Mouse (Mus musculus) stomach, embryonic 16.5 days (tissue): ENCODE data around the gene Tln2. TPM values are rescaled to one million over a fixed set of nuclear protein-coding genes. Genes with fewer than 3 reads are reported as not detected.

ENCODE experiments used
- ATAC-seq: fragments of 200-750 bp; cut with Nextera tagmentation; 2 replicates; pipeline ENCODE4 v1.8.0; 2017; ENCODE audit warnings: moderate number of reproducible peaks, moderate TSS enrichment; ENCODE audit not compliant: insufficient read depth, low FRiP score
- H3K27ac ChIP-seq: fragments of 300-500 bp; sonication (generic); 2 replicates; pipeline ENCODE4 v1.5.1; 2014; ENCODE audit warnings: low read length
- H3K27me3 ChIP-seq: fragments of 300-500 bp; sonication (generic); 2 replicates; pipeline ENCODE4 v1.6.1; 2014; ENCODE audit warnings: low read length, control low read depth, mixed read lengths; ENCODE audit not compliant: control insufficient read depth, insufficient read depth
- H3K36me3 ChIP-seq: fragments of 300-500 bp; sonication (generic); 2 replicates; pipeline ENCODE4 v1.6.1; 2014; ENCODE audit warnings: low read length; ENCODE audit not compliant: control insufficient read depth, insufficient read depth
- H3K4me1 ChIP-seq: fragments of 300-500 bp; sonication (generic); 2 replicates; pipeline ENCODE4 v1.6.1; 2014; ENCODE audit warnings: low read length, control low read depth, mixed read lengths; ENCODE audit not compliant: control insufficient read depth, insufficient read depth
- H3K4me2 ChIP-seq: fragments of 300-500 bp; sonication (generic); 2 replicates; pipeline ENCODE4 v1.6.1; 2014; ENCODE audit warnings: low read depth, low read length, mixed read lengths
- H3K4me3 ChIP-seq: fragments of 300-500 bp; sonication (generic); replicated peaks from 2 replicates; pipeline ENCODE4 v1.5.1; 2014; ENCODE audit warnings: mild to moderate bottlenecking, low read length
- H3K9ac ChIP-seq: fragments of 300-500 bp; sonication (generic); 2 replicates; pipeline ENCODE4 v1.6.1; 2014; ENCODE audit warnings: low read length
- H3K9me3 ChIP-seq: fragments of 300-500 bp; sonication (generic); replicated peaks from 2 replicates; pipeline ENCODE4 v1.6.1; 2016; ENCODE audit warnings: low read length, control low read depth; ENCODE audit not compliant: control insufficient read depth
- WGBS: fragments of 180-500 bp; shearing (Covaris S2); extraction: QIAGEN DNeasy Blood & Tissue Kit; methylation state at CpG from one replicate; pipeline ENCODE4 v1.1.7; 2014; 5-methylcytosine and 5-hydroxymethylcytosine counted together
- polyA plus RNA-seq: library from polyadenylated mRNA; unstranded; fragments of >200 nt; fragmentation: Nextera tagmentation; extraction: Ambion mirVana; gene quantifications from 2 replicates; pipeline ENCODE4 v1.2.1, GENCODE M21; 2015

Tln2 gene
- polyA plus RNA-seq, 1 experiment from 2014 or later, result 25.4 TPM

DNA sequence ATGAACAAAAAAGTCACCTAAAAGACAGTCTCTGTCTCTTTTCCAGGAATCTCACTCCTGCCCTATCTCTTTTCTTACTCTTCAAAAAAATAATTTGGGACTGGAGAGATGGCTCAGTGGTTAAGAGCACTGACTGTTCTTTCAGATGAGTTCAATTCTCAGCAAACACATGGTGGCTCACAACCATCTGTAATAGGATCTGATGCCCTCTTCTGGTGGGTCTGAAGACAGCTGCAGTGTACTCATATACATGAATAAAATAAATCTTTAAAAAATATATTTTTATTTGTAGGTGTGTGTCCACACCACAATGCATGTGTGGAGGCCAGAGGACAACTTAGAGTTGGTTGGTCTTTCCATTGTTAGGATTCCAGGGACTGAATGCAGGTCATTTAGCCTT is 286.1 kb downstream of the Tln2 start:
- no peak overlapping the region for H3K9ac ChIP-seq
- no peak for ATAC-seq
- H3K36me3 ChIP-seq, result no peaks in the 10 kb centered on the region
- H3K27ac ChIP-seq, result no peak overlapping the region
- no peak overlapping the region for H3K4me3 ChIP-seq
- H3K4me1 ChIP-seq, result peaks cover 14% of the 10 kb centered on the region; the same call in 1 of the 2 replicates
- H3K4me2 ChIP-seq, result no peak overlapping the region
- no peaks in the 10 kb centered on the region for H3K9me3 ChIP-seq
- H3K27me3 ChIP-seq, result no peaks in the 10 kb centered on the region

- no peak overlapping the region for H3K4me2 ChIP-seq
- H3K9me3 ChIP-seq, result no peaks in the 10 kb centered on the region
- H3K9ac ChIP-seq, result no peak overlapping the region
- H3K4me3 ChIP-seq, result no peak overlapping the region
- H3K27me3 ChIP-seq, result no peaks in the 10 kb centered on the region
- H3K36me3 ChIP-seq, result no peaks in the 10 kb centered on the region
- peaks cover 23% of the 10 kb centered on the region for H3K4me1 ChIP-seq
- no peak for ATAC-seq
- peak overlapping the region; percentile 82 for H3K27ac ChIP-seq
- 62% methylated on average over 7 of the region's 7 CpGs for WGBS
Measured at GRCm38 (mm10) chr9:67270734-67271133, 288.8 kb downstream of the Tln2 start.

DNA sequence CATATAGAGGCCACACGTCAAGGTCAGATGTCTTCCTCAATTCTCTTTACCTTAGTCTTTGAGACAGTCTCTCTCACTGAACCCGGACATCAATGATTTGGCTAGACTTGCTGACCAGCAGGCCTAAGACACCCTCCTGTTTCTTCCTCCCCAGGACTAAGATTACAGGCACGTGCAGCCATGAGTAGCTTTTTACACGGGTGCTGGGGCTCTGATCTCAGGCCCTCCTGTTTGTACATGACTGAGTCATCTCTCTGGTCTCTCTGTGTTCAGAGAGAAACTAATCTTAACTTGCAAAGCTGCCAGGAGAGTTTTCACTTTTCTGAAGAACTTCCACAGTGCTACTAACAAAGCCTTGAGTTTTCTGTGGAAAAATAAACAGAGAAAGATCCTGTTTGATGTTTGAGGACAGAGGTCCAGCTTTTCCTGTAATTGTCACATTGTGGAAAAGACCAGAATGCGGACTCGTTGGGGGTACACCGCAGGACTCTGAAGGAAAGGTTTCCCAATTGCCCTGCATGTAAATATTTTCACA is 289.4 kb downstream of the Tln2 start:
- ATAC-seq, result peak; percentile 47; the same call in 1 of the 2 replicates
- 51% methylated on average over 7 of the region's 7 CpGs for WGBS
- H3K27me3 ChIP-seq, result no peaks in the 10 kb centered on the region
- no peak overlapping the region for H3K4me3 ChIP-seq
- peak overlapping the region; percentile 82 for H3K27ac ChIP-seq
- H3K4me2 ChIP-seq, result no peak overlapping the region
- H3K4me1 ChIP-seq, result peaks cover 29% of the 10 kb centered on the region
- H3K36me3 ChIP-seq, result no peaks in the 10 kb centered on the region
- H3K9me3 ChIP-seq, result no peaks in the 10 kb centered on the region
- no peak overlapping the region for H3K9ac ChIP-seq

- H3K27ac ChIP-seq, result peak overlapping the region; percentile 71
- WGBS, result 61% methylated on average over 8 of the region's 8 CpGs
- no peak overlapping the region for H3K4me2 ChIP-seq
- H3K27me3 ChIP-seq, result no peaks in the 10 kb centered on the region
- H3K4me3 ChIP-seq, result no peak overlapping the region
- H3K4me1 ChIP-seq, result peaks cover 41% of the 10 kb centered on the region
- peak; percentile 63 for ATAC-seq
- H3K36me3 ChIP-seq, result no peaks in the 10 kb centered on the region
- H3K9me3 ChIP-seq, result no peaks in the 10 kb centered on the region
- H3K9ac ChIP-seq, result no peak overlapping the region
Measured at GRCm38 (mm10) chr9:67267276-67267990, 292.1 kb downstream of the Tln2 start.

GRCm38 (mm10) chr9:67265513-67265912 is 294.0 kb downstream of the Tln2 start:
- Histone ChIP-seq H3K4me3 (no peak overlapping the region), H3K4me2 (no peak overlapping the region), H3K9ac (no peak overlapping the region), H3K36me3 (no peaks in the 10 kb centered on the region), H3K9me3 (no peaks in the 10 kb centered on the region), H3K27me3 (no peaks in the 10 kb centered on the region), H3K4me1 (peaks cover 37% of the 10 kb centered on the region), H3K27ac (peak overlapping the region; percentile 50)
- ATAC-seq, result no peak
- WGBS, result 72% methylated on average over 11 of the region's 11 CpGs

GRCm38 (mm10) chr9:67264896-67265295 is 294.6 kb downstream of the Tln2 start:
- Histone ChIP-seq H3K4me3 (no peak overlapping the region), H3K27ac (peak overlapping the region; percentile 50), H3K4me2 (no peak overlapping the region), H3K4me1 (peaks cover 32% of the 10 kb centered on the region), H3K36me3 (no peaks in the 10 kb centered on the region), H3K27me3 (no peaks in the 10 kb centered on the region), H3K9me3 (no peaks in the 10 kb centered on the region), H3K9ac (no peak overlapping the region)
- ATAC-seq, result no peak
- WGBS, result 63% methylated on average over 2 of the region's 2 CpGs

GRCm38 (mm10) chr9:67260835-67261599 is 298.5 kb downstream of the Tln2 start:
- peaks cover 19% of the 10 kb centered on the region for H3K4me1 ChIP-seq
- H3K36me3 ChIP-seq, result no peaks in the 10 kb centered on the region; the same call in 1 of the 2 replicates
- WGBS, result 42% methylated on average over 13 of the region's 13 CpGs
- peak; percentile 63 for ATAC-seq
- H3K27me3 ChIP-seq, result no peaks in the 10 kb centered on the region
- H3K9ac ChIP-seq, result no peak overlapping the region
- no peaks in the 10 kb centered on the region for H3K9me3 ChIP-seq
- H3K4me3 ChIP-seq, result no peak overlapping the region
- peak overlapping the region; percentile 2; the same call in 1 of the 2 replicates for H3K4me2 ChIP-seq
- peak overlapping the region; percentile 50 for H3K27ac ChIP-seq

DNA sequence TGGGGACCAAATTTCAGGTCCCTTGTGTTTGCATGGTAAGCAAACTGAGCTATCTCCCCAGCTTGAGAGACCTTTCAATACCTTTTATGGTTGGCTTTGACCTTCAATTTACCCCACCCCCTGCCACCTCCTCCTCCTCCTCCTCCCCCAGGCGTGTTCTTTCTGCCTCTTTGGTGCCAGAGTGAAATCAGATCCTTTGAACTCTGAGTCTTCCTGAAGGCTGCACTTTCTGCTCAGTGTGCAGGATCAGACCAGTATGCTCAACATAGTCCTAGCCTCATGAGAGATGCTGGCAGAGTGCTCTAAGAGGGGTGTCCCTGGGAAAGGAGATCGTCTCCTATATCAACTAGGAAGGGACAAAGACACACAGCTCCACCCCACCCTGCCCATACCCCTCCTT is 309.4 kb downstream of the Tln2 start:
- Histone ChIP-seq H3K9ac (no peak overlapping the region), H3K9me3 (no peaks in the 10 kb centered on the region), H3K36me3 (peaks cover 3% of the 10 kb centered on the region; the same call in 1 of the 2 replicates), H3K4me1 (no peaks in the 10 kb centered on the region), H3K4me2 (no peak overlapping the region), H3K4me3 (no peak overlapping the region), H3K27me3 (no peaks in the 10 kb centered on the region), H3K27ac (no peak overlapping the region)
- 54% methylated on average over 2 of the region's 2 CpGs for WGBS
- no peak for ATAC-seq

GRCm38 (mm10) chr9:67247365-67247950 is 312.0 kb downstream of the Tln2 start:
- no peaks in the 10 kb centered on the region for H3K36me3 ChIP-seq
- H3K27me3 ChIP-seq, result no peaks in the 10 kb centered on the region
- H3K4me2 ChIP-seq, result no peak overlapping the region
- ATAC-seq, result no peak
- no peaks in the 10 kb centered on the region for H3K9me3 ChIP-seq
- no peak overlapping the region for H3K9ac ChIP-seq
- no peak overlapping the region for H3K27ac ChIP-seq
- no peaks in the 10 kb centered on the region for H3K4me1 ChIP-seq
- no peak overlapping the region for H3K4me3 ChIP-seq
- WGBS, result 91% methylated on average over 10 of the region's 10 CpGs
